Mouse (Mus musculus) forebrain, postnatal 0 days (tissue): ENCODE measurements at regions not wholly inside any gene's neighbourhood (a gene's known extent, or its start where the extent isn't known, plus 50 kb on each side); places are given as distances from the start of the nearest gene placed in this dataset.

Experiments
- ATAC-seq: fragments of 200-750 bp; cut with Nextera tagmentation; 2 replicates; pipeline ENCODE4 v1.8.0; 2017; ENCODE audit warnings: mild to moderate bottlenecking, moderate library complexity
- DNase-seq: peaks from one replicate; pipeline ENCODE4 v3.0.0-alpha.2; 2015
- H3K27ac ChIP-seq: fragments of 300-500 bp; sonication (generic); 2 replicates; pipeline ENCODE4 v1.5.1; 2014; ENCODE audit warnings: low read depth, mild to moderate bottlenecking, antibody characterized with exemption, low read length, moderate library complexity, mixed read lengths
- H3K27me3 ChIP-seq: fragments of 300-500 bp; sonication (generic); 2 replicates; pipeline ENCODE4 v1.6.1; 2014; ENCODE audit warnings: mild to moderate bottlenecking, low read length, mixed read lengths; ENCODE audit not compliant: insufficient read depth
- H3K36me3 ChIP-seq: fragments of 300-500 bp; sonication (generic); 2 replicates; pipeline ENCODE4 v1.6.1; 2014; ENCODE audit warnings: mild to moderate bottlenecking, moderate library complexity; ENCODE audit not compliant: insufficient read depth
- H3K4me1 ChIP-seq: fragments of 300-500 bp; sonication (generic); 2 replicates; pipeline ENCODE4 v1.6.1; 2014; ENCODE audit warnings: antibody characterized with exemption; ENCODE audit not compliant: insufficient read depth
- H3K4me2 ChIP-seq: fragments of 300-500 bp; sonication (generic); 2 replicates; pipeline ENCODE4 v1.6.1; 2014; ENCODE audit warnings: low read depth, mild to moderate bottlenecking, moderate library complexity
- H3K4me3 ChIP-seq: fragments of 300-500 bp; sonication (generic); 2 replicates; pipeline ENCODE4 v1.5.1; 2014; ENCODE audit warnings: low read depth, low read length, mixed read lengths
- H3K9ac ChIP-seq: fragments of 300-500 bp; sonication (generic); 2 replicates; pipeline ENCODE4 v1.6.1; 2014; ENCODE audit warnings: mild to moderate bottlenecking
- H3K9me3 ChIP-seq: fragments of 300-500 bp; sonication (generic); 2 replicates; pipeline ENCODE4 v1.6.1; 2016; ENCODE audit warnings: low read length
- CTCF ChIP-seq: sonication (generic); IDR thresholded peaks from 2 replicates; pipeline ENCODE4 v1.5.1; 2016; ENCODE audit warnings: antibody characterized with exemption, control low read depth, low read depth
- WGBS: fragments of 180-500 bp; shearing (Covaris S2); extraction: QIAGEN DNeasy Blood & Tissue Kit; methylation state at CpG from one replicate; pipeline ENCODE4 v1.1.7; 2014; 5-methylcytosine and 5-hydroxymethylcytosine counted together

GRCm38 (mm10) chr19:49115484-49115883 lies 909.7 kb downstream of the Sorcs3 start:
- TF ChIP-seq CTCF, result no peak
- ATAC-seq (no peak), DNase-seq (no peak)
- H3K27ac ChIP-seq, result no peak overlapping the region
- WGBS, result 15% methylated on average over 1 of the region's 1 CpGs
- no peaks in the 10 kb centered on the region for H3K4me1 ChIP-seq
- H3K4me3 ChIP-seq, result no peak overlapping the region
- no peak overlapping the region for H3K4me2 ChIP-seq
- H3K9me3 ChIP-seq, result no peaks in the 10 kb centered on the region
- H3K9ac ChIP-seq, result no peak overlapping the region
- no peaks in the 10 kb centered on the region for H3K36me3 ChIP-seq
- no peaks in the 10 kb centered on the region for H3K27me3 ChIP-seq

- H3K36me3 ChIP-seq, result no peaks in the 10 kb centered on the region
- H3K4me2 ChIP-seq, result no peak overlapping the region
- H3K9me3 ChIP-seq, result no peaks in the 10 kb centered on the region
- 3% methylated on average over 4 of the region's 4 CpGs for WGBS
- TF ChIP-seq CTCF, result no peak
- H3K4me3 ChIP-seq, result no peak overlapping the region
- no peak overlapping the region for H3K9ac ChIP-seq
- no peak; the same call in 1 of the 2 replicates for ATAC-seq
- H3K27ac ChIP-seq, result no peak overlapping the region
- no peaks in the 10 kb centered on the region for H3K4me1 ChIP-seq
- DNase-seq, result no peak
- H3K27me3 ChIP-seq, result no peaks in the 10 kb centered on the region
Observed at GRCm38 (mm10) chr19:49131664-49132063, 925.8 kb downstream of the Sorcs3 start.

- ATAC-seq, result no peak
- H3K4me3 ChIP-seq, result no peak overlapping the region
- H3K4me1 ChIP-seq, result no peaks in the 10 kb centered on the region
- no peak for TF ChIP-seq CTCF
- H3K4me2 ChIP-seq, result no peak overlapping the region
- no peak overlapping the region for H3K9ac ChIP-seq
- DNase-seq, result no peak
- no peaks in the 10 kb centered on the region for H3K9me3 ChIP-seq
- WGBS, result 84% methylated on average over 2 of the region's 2 CpGs
- no peaks in the 10 kb centered on the region for H3K36me3 ChIP-seq
- H3K27ac ChIP-seq, result no peak overlapping the region
- H3K27me3 ChIP-seq, result no peaks in the 10 kb centered on the region
Observed at GRCm38 (mm10) chr19:49172078-49172477, 966.3 kb downstream of the Sorcs3 start.

- Histone ChIP-seq H3K36me3 (no peaks in the 10 kb centered on the region), H3K9me3 (no peaks in the 10 kb centered on the region), H3K27ac (no peak overlapping the region), H3K4me2 (no peak overlapping the region), H3K4me3 (no peak overlapping the region), H3K27me3 (no peaks in the 10 kb centered on the region), H3K9ac (no peak overlapping the region), H3K4me1 (no peaks in the 10 kb centered on the region)
- WGBS, result 43% methylated on average over 3 of the region's 3 CpGs
- no peak for TF ChIP-seq CTCF
- ATAC-seq, result no peak
- no peak for DNase-seq
Observed at GRCm38 (mm10) chr19:49207971-49208370, 1002.1 kb downstream of the Sorcs3 start.

- ATAC-seq (no peak), DNase-seq (no peak)
- TF ChIP-seq CTCF, result no peak
- WGBS, result 70% methylated on average over 2 of the region's 2 CpGs
- Histone ChIP-seq H3K27me3 (no peaks in the 10 kb centered on the region), H3K36me3 (no peaks in the 10 kb centered on the region), H3K4me3 (no peak overlapping the region), H3K4me1 (no peaks in the 10 kb centered on the region), H3K27ac (no peak overlapping the region), H3K9me3 (no peaks in the 10 kb centered on the region), H3K4me2 (no peak overlapping the region), H3K9ac (no peak overlapping the region)
Observed at GRCm38 (mm10) chr19:49242601-49243000, 1036.8 kb downstream of the Sorcs3 start.

- no peak for ATAC-seq
- Histone ChIP-seq H3K4me3 (no peak overlapping the region), H3K36me3 (no peaks in the 10 kb centered on the region), H3K4me2 (no peak overlapping the region), H3K9ac (no peak overlapping the region), H3K4me1 (no peaks in the 10 kb centered on the region), H3K27me3 (no peaks in the 10 kb centered on the region), H3K27ac (no peak overlapping the region), H3K9me3 (no peaks in the 10 kb centered on the region)
- no peak for TF ChIP-seq CTCF
- 27% methylated on average over 3 of the region's 3 CpGs for WGBS
- no peak for DNase-seq
Observed at GRCm38 (mm10) chr19:49245114-49245714, 1039.4 kb downstream of the Sorcs3 start.

- peak; percentile 60 for TF ChIP-seq CTCF
- H3K4me3 ChIP-seq, result no peak overlapping the region
- WGBS, result 59% methylated on average over 1 of the region's 1 CpGs
Observed at GRCm38 (mm10) chr19:49264616-49265015, 1058.8 kb downstream of the Sorcs3 start.

More at GRCm38 (mm10) chr19:49264616-49265015, 1058.8 kb downstream of the Sorcs3 start:
- no peak overlapping the region for H3K27ac ChIP-seq
- no peaks in the 10 kb centered on the region for H3K9me3 ChIP-seq
- H3K9ac ChIP-seq, result no peak overlapping the region
- H3K4me2 ChIP-seq, result no peak overlapping the region
- no peak for ATAC-seq
- no peaks in the 10 kb centered on the region for H3K4me1 ChIP-seq
- H3K27me3 ChIP-seq, result no peaks in the 10 kb centered on the region
- peak; percentile 71 for DNase-seq
- H3K36me3 ChIP-seq, result no peaks in the 10 kb centered on the region
